Mouse (Mus musculus): ENCODE data around the gene Nop56.

The Nop56 gene

DNA sequence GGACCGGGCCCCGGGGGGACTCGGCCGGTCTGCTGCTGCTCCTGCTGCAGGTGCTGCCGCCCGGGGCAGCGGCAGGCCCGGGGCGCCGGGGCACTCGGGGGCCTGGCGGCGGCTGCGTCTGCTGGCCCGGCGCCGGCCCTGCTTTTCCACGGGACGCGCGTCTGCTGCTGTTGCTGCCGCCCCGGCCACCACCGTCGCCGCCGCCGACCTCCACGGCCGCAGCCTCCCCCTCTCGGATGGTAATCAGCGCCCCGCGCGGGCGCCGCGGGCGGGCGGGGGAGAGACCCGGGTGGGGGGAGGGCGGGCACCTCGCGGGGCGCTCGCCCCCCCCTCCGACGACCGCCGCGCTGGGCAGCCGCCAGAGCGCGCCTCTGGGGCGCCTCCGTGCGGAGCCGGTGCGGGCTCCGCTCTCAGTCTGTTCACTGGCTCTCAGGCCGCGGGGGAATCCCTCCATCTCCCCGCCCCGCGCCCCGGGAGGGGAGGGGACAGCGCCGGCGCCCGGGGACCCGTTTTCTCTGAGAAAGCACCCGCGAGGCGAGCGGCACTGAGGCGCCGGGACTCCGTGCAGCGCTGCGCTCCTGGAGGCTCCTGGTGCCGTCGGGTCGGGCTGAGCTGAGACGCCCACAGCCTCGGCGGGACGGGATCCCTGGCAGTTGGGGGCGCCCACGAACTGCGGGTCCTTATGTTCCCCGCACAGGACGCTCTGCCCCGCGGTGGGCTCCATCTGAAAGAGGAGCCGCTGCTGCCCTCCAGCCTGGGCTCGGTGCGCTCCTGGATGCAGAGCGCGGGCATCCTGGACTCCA is 21.3 kb downstream of the Nop56 start:
- peak; percentile 66 for DNase-seq (ENCODE audit: low spot score)

DNA sequence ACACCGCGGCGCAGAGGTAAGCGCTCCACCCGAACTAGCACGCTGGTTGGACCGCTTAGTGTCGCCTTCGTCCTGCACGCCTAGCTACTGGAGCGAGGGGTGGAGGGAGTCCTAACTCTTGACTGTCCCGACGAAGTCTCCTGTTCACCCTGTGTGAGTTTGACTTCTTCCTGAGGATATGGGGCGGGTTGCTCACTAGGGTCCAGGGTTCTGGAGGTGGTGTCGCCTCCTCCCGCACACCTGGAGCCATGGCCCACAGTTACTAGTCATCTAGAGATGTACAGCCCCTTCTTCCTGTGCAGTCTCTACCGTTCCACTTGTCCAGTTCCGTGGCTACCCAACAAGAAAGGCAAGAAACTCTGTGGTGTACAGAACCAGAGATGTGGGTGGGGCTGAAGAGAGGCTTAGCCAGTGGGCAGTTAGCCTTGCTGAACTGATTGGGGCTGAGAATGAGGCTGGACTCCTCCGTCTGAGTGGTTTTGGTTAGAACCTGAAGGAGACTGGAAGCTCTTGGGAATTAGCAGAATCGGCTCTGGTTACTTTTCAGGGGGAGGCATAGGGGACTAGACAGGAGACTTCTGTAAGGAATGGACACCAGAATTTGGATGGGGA is 22.0 kb downstream of the Nop56 start:
- no peak for DNase-seq (ENCODE audit: low spot score)

DNA sequence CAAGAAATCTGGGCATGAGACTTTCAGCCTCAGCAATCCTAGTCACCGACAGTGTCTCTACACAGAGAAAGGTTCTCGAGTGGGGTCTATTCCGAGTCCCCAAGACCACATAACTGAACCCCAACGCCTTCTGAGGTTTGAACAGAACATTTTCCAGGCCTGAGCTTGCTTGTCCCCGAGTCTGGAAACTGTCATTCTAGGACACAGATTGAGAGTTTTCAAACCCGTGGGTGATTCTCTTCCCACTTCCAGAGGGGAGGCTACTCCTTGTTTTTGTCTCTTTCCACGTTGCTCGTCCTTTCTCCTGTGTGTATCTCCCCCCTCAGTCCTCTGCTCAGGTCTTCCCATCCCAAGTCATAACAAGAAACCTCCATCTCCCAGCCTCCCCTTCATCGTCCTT is 23.4 kb downstream of the Nop56 start:
- DNase-seq (ENCODE audit: low spot score), result no peak

DNA sequence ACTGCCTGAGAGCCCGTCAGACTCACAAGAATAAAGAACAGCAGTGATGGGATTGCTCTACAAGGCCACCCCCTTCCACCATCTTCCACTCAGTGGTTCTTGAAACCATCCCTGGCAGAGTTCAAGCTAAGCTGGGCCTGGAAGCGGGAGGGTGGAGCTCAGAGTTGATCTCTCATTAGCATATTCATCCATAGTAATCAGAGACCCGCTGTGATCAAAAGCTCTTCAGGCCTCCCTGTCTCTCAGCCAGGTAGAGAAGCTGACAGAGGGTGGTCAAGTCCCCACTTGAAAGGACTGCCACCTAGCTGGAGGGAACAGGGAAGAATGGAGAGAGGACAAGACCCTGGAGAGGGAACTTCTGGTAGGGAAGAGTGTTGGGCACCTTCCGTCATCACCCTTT is 28.8 kb downstream of the Nop56 start:
- no peak for DNase-seq (ENCODE audit: low spot score)

DNA sequence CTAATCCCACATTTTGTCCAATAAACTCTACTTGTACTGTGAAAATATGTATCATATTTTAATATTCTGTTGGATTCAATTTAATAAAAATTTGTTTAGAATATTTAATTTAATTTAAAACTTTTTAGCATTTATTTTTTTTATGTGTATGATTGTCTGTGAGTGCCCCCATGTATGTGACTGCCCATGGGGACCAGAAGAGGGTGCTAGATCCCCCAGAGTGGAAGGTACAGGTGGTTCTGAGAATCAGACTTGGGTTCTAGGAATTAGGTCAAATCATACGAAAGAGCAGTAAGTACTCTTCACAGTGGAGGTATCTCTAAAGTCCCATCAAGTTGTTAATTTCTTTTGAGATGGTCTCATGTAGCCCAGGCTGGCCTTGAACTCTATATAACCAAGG is 52.8 kb downstream of the Nop56 start:
- no peak for DNase-seq (ENCODE audit: low spot score)
